Mouse (Mus musculus): ENCODE measurements around the gene Fgr. TPM values are rescaled to one million over a fixed set of nuclear protein-coding genes. Genes with fewer than 3 reads are reported as not detected.
A peak's percentile ranks its signal among the peaks of the same experiment; 100 is the strongest.

The Fgr gene
- polyA plus RNA-seq, 1 experiment from 2014 or later, result not detected

DNA sequence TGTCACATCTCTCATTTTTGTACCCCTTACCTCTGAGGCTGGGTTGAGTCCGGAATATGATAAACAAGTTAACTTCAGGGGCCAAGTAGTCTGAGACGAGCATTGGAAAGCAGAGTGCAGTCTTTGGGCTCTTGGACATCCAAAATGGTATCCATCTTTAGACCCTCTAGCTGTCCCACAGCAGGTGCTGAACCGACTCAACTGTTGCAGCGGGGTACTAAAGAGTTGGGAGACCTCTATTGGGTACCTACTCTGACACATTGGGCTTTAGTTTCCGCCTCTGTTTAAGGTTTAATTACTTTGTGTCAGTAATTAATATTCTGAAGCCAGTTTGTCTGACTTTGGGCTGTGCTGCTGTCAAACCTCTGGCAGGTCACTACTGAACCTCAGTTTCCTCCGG lies 63.9 kb downstream of the Fgr start:
- Histone ChIP-seq H3K4me2 (peak overlapping the region; percentile 100), H3K9me3 (replicated peaks) (no peaks in the 10 kb centered on the region), H3K4me1 (peaks cover 55% of the 10 kb centered on the region), H3K9ac (no peak overlapping the region), H3K27me3 (peaks cover 57% of the 10 kb centered on the region), H3K4me3 (peak overlapping the region; percentile 52; the same call in 1 of the 2 replicates), H3K27ac (no peak overlapping the region), H3K36me3 (ENCODE audit: poor library complexity, severe bottlenecking) (peaks cover 3% of the 10 kb centered on the region; the same call in 1 of the 2 replicates)
- ATAC-seq, result no peak
- 37% methylated on average over 6 of the region's 6 CpGs for WGBS

DNA sequence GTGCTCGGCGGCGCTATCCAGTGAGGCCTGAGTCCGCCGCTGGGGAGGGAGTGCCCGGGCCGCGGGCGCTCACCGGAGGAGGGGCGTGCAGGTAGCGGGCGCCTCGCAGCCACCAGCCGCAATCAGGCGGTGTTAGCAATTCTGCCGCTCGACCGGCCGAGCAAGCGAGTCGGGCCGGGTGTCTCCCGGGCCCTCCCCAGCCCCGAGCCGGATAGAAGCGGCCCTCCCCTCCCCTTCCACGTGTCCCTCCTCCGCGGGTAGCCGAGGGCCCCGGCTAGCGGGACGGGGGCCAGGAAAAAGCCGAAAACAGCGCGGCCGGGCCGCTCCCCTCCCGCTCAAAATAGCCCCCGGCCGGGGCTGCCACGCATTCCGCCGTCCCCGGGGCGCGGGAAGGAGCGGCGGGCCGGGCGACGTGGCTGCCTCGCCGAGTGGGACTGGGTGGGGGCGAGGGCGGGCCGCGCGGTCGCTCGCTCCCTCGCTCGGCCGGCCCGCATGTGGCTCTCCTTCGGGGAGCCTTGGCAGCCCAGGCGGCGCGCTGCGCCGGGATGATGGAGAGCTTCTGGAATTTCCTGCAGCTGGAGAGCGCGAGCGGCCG lies 64.7 kb downstream of the Fgr start:
- 2% methylated on average over 30 of the region's 76 CpGs for WGBS
- peaks cover 57% of the 10 kb centered on the region for H3K27me3 ChIP-seq
- peaks cover 3% of the 10 kb centered on the region; the same call in 1 of the 2 replicates for H3K36me3 ChIP-seq (ENCODE audit: poor library complexity, severe bottlenecking)
- H3K4me3 ChIP-seq, result peak overlapping the region; percentile 52
- peak; percentile 34; the same call in 1 of the 2 replicates for ATAC-seq
- H3K4me2 ChIP-seq, result peak overlapping the region; percentile 100
- H3K27ac ChIP-seq, result peak overlapping the region; percentile 40; the same call in 1 of the 2 replicates
- H3K9ac ChIP-seq, result peak overlapping the region; percentile 80
- peaks cover 63% of the 10 kb centered on the region for H3K4me1 ChIP-seq
- H3K9me3 ChIP-seq (replicated peaks), result no peaks in the 10 kb centered on the region

DNA sequence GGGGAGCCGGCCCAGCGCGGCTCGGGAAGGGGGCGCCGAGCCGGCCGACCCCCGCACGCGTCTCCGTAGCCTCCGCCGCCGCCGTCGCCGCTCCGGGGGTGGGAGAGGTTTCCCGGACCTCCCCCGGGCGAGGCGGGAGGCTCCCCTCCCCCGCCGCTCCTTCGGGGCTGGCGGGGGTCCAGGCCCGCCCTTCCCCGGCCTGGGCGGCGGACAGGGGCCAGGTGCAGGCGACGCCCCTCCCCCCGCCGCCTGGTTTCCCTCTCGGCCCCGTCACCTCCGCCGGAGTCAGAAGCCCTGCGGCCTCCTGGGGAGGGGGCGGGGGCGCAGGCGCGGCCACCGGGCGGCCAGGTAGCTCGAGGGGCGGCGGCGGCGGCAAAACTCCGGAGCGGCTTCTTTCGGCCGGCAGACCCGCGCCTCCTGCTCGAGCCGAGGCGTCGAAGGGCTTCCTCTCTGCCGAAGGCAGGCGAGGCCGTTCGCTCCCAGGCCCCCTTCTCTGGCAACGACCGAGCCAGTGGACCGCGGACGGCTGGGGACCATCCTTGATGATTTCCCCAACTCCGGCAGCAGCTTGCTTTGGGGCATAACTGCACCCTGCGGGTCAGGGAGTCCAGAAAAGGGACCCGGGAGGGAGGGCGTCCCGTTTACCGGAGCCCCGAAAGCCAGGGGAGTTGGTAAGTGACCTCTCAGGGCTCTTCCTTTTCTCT lies 65.4 kb downstream of the Fgr start:
- Histone ChIP-seq H3K27ac (peak overlapping the region; percentile 40; the same call in 1 of the 2 replicates), H3K9ac (peak overlapping the region; percentile 80), H3K4me2 (peak overlapping the region; percentile 100), H3K4me1 (peaks cover 70% of the 10 kb centered on the region), H3K27me3 (peaks cover 57% of the 10 kb centered on the region), H3K9me3 (replicated peaks) (no peaks in the 10 kb centered on the region), H3K4me3 (peak overlapping the region; percentile 52), H3K36me3 (ENCODE audit: poor library complexity, severe bottlenecking) (0 out of 2 replicates have a peak, but pooled peaks cover 3% of the 10 kb centered on the region)
- under 1% methylated on average over 36 of the region's 77 CpGs for WGBS
- ATAC-seq, result no peak; the same call in 1 of the 2 replicates

DNA sequence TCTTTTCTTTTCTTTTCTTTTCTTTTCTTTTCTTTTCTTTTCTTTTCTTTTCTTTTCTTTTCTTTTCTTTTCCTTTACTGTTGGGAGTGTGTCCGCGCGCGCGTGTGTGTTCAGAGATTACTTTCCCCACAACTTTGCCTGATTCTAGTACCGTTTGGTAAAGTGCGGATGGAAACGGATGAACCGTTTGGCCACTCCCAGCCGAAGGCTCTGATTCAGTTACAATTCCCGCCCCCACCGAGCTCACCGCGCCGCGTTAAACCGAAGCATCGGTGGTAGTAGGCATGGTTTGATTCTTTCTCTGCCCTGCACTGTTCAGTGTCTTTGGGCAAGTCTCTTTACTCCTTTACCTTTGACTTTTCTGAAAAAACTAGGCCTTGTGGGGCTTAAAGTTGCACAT lies 65.9 kb downstream of the Fgr start:
- H3K4me1 ChIP-seq, result peaks cover 75% of the 10 kb centered on the region
- 5% methylated on average over 18 of the region's 18 CpGs for WGBS

DNA sequence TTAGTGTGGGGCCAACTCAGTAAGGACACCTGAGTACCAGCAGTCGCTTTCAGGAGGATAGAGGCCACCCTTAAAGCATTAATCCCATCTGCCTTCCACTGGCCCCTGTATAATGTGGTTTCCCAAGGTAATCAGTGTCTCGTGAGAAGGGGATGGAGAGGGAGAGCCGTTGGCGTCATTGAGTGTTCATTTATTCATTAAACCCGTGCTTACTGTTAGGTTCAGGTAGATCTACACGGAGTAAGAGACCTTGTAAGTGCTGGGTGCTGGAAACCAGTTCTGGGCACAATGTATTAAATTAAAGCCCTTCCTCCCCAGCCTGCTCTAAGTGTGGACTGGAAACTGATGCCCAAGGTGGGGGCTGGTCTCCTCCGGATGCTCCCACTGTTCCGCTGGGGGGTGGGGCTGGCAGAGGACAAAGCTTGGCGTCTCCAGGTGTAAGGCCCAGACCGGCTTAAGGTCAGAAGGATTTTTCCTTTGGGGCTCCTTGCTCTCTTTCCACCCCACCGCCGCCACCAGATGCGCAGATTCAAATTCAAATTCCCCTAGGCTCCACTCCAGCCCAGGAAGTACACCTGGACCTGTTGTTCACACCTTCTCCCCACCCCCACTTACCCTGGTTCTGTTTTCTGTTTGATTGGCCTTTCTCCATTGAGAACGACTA lies 66.5 kb downstream of the Fgr start:
- no peak overlapping the region for H3K9ac ChIP-seq

More for the DNA sequence above, 65.9 kb downstream of the Fgr start:
- ATAC-seq, result no peak
- H3K9me3 ChIP-seq (replicated peaks), result no peaks in the 10 kb centered on the region
- no peak overlapping the region for H3K9ac ChIP-seq
- peak overlapping the region; percentile 52 for H3K4me3 ChIP-seq
- peak overlapping the region; percentile 100 for H3K4me2 ChIP-seq
- 0 out of 2 replicates have a peak, but pooled peaks cover 3% of the 10 kb centered on the region for H3K36me3 ChIP-seq (ENCODE audit: poor library complexity, severe bottlenecking)
- peaks cover 54% of the 10 kb centered on the region for H3K27me3 ChIP-seq
- no peak overlapping the region for H3K27ac ChIP-seq

DNA sequence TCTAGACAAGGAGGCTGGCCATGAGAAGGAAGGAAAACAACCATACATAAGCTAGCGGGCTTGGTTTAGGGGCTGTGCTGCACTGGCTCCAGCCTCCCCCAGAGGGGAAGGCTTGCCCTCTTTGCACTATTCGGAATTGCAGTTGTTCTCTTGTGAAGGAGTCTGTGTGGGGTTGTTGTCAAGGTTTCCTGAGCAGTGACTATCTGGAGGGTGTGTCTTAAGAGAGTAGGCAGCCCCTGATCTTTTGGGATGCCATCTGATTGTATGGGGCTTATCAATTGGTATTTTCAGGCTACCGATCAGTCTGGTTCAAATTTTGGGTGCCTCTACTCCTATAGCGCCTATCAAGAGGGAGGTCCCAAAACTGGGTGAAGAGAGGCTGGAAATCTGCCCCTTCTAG lies 68.3 kb downstream of the Fgr start:
- WGBS, result 37% methylated on average over 4 of the region's 4 CpGs
- H3K36me3 ChIP-seq (ENCODE audit: poor library complexity, severe bottlenecking), result 0 out of 2 replicates have a peak, but pooled peaks cover 1% of the 10 kb centered on the region
- peaks cover 39% of the 10 kb centered on the region for H3K27me3 ChIP-seq
- H3K4me1 ChIP-seq, result peaks cover 96% of the 10 kb centered on the region
- H3K4me2 ChIP-seq, result peak overlapping the region; percentile 55
- H3K9ac ChIP-seq, result peak overlapping the region; percentile 61
- peak overlapping the region; percentile 86 for H3K27ac ChIP-seq
- no peaks in the 10 kb centered on the region for H3K9me3 ChIP-seq (replicated peaks)
- 0 out of 2 replicates have a peak overlapping the region, but pooled peaks have one; percentile 24 for H3K4me3 ChIP-seq
- ATAC-seq, result no peak

More for the DNA sequence above, 66.5 kb downstream of the Fgr start:
- H3K4me1 ChIP-seq, result peaks cover 81% of the 10 kb centered on the region
- 34% methylated on average over 14 of the region's 14 CpGs for WGBS
- H3K4me2 ChIP-seq, result peak overlapping the region; percentile 100; the same call in 1 of the 2 replicates
- H3K36me3 ChIP-seq (ENCODE audit: poor library complexity, severe bottlenecking), result 0 out of 2 replicates have a peak, but pooled peaks cover 3% of the 10 kb centered on the region
- H3K27ac ChIP-seq, result no peak overlapping the region
- peak overlapping the region; percentile 52; the same call in 1 of the 2 replicates for H3K4me3 ChIP-seq
- H3K9me3 ChIP-seq (replicated peaks), result no peaks in the 10 kb centered on the region
- ATAC-seq, result no peak
- H3K27me3 ChIP-seq, result peaks cover 54% of the 10 kb centered on the region

DNA sequence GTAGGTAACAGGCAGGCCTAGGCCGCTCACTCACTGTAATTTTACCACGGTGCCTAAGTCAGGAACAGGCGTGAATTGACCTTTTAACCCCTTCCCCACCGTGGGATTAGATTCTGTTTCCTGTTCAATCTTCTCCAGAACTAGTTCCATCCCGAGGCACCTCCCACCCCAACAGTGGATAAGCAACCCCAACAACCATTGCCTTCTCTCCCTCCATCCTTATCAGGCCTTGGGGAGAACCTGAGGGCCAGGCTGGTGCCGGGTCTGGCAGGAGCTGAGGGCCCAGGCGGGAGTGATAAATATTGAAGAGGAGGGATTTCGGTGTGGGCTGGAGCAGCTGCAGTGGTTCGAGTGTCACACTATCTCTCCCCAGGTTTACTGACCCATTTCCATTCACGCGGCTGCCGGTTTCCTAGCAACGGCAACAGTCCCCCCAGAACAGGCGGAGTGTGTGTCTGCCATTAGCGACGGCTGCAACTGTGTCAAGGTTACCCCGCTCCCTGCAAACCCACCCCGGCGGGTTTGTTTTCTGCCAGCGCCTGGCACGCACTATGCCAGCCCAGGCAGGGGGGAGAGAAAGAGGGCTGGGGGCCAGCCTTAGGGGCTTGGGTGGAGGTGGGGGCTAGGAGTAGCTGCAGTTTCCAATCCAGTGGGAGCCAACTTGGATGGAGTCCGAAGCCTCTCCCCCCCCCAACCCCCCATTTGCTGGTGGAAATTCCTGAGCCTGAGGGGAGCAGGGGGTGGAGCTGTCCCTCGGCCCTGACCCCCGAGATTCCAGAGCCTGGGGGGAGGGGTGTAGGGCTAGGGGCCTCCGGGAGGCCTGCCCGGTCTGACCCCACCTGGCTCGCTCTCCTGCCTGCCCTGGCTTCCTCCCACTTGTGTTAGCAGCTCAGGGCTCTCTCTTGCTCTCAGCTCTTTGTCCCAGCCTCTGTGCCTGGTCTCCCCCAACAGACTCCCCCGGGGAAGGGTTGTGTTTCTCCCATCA lies 69.0 kb downstream of the Fgr start:
- Histone ChIP-seq H3K27ac (peak overlapping the region; percentile 86), H3K9me3 (replicated peaks) (no peaks in the 10 kb centered on the region), H3K36me3 (ENCODE audit: poor library complexity, severe bottlenecking) (no peaks in the 10 kb centered on the region), H3K4me2 (peak overlapping the region; percentile 55), H3K4me1 (peaks cover 96% of the 10 kb centered on the region), H3K9ac (peak overlapping the region; percentile 61), H3K27me3 (peaks cover 32% of the 10 kb centered on the region), H3K4me3 (peak overlapping the region; percentile 24)
- 6% methylated on average over 28 of the region's 28 CpGs for WGBS
- ATAC-seq, result peak; percentile 78

DNA sequence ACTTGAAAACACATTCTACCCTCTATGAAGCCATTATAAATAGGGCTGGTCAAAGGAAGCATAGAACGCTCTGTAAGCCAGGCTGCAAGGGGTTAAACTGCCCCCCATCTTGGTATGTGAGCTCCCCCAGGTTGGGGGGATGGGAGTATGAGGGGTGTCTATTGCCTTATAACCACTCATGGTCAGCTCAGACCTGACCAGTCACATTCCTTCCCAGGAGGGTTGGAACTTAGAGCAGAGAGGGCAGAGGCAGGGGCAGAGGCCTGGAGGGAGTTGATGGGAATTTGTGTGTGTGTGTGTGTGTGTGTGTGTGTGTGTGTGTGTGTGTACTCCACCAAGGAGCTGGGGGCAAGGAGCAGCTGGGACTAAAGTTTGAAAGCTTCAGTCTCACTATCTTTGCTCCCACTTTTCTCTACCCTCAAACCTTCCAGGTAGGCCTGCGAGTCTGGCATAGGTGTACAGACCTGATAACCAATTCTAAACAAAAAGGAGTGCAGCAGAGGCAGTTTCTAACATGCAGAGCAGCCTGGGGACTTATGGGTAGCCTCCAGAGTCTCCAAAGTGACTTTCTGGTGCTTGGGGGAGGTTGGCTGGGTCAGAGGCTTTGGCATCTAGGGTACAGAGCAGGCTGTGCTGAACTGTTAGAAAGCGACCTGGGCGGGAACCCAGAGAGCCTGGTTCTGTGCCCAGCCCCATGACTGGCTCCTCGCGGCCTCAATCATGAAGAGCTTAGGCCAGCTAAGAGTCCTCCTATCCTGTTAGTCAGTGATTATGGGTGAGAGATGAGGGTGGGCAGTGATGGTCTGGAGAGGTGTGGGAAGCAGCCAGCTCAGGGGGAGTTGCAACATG lies 70.1 kb downstream of the Fgr start:
- no peak for ATAC-seq
- Histone ChIP-seq H3K36me3 (ENCODE audit: poor library complexity, severe bottlenecking) (no peaks in the 10 kb centered on the region), H3K27ac (peak overlapping the region; percentile 86), H3K9ac (peak overlapping the region; percentile 61), H3K4me2 (peak overlapping the region; percentile 55), H3K4me1 (peaks cover 96% of the 10 kb centered on the region), H3K9me3 (replicated peaks) (no peaks in the 10 kb centered on the region), H3K27me3 (peaks cover 24% of the 10 kb centered on the region), H3K4me3 (no peak overlapping the region)
- 45% methylated on average over 6 of the region's 6 CpGs for WGBS

DNA sequence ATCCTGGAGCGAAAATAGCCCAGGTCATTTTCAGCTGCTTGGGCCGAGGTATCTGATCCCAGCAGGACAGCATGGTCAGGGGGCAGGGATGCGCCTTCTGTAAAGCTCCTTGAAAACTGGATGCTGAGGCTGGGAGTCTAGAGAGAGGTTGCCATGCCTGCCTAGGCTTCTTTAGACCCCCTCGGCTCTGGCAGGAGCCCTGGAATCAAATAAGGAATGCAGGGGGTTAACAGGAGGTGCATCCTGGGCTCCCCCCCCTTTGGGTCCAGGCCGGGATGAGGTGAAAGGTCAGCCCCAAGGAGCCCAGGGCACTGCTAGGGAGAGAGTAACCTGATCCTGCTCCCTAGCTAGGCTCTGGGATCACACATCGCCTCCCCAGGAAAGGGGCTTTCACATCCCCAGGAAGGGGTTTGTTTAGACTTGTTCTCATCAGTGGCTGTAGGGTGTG lies 70.8 kb downstream of the Fgr start:
- 26% methylated on average over 6 of the region's 6 CpGs for WGBS
- peak overlapping the region; percentile 11; the same call in 1 of the 2 replicates for H3K27ac ChIP-seq
- peak overlapping the region; percentile 37 for H3K9ac ChIP-seq

DNA sequence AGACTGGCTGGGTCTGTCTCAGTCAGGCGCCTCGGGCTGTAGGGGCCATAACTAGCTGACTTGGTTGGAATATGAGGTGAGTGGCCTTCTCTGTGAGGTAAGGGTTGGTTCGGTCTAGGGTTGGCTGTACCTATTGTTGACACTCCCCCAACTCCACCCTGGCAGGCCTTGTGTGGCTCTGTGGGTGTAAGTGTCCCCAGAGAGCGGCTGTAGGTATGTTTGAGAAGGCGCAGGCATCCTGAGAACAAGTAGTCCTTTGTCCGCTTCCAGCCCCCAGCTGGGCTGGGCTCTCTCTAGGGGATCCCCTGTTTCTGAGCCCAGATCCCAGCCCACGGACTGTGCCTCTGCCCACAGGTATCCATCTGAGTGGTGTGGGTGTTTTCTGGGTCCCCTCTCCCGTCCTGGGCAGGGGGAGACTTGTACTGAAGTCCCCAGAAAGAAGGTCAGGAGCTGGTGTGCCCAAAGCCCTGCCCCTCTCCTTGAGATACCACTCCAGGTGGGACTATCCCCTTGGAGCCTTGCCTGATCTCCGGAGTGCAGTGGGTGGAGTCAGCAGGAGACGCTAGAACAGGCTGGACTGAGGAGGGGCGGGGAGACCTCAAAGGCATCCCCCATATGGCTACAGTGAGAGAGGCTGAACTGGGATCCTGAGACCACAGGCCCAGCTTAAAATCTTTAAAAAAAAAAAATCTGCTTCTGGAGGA lies 72.0 kb downstream of the Fgr start:
- 37% methylated on average over 11 of the region's 11 CpGs for WGBS
- H3K9ac ChIP-seq, result peak overlapping the region; percentile 5; the same call in 1 of the 2 replicates

More for the DNA sequence above, 70.8 kb downstream of the Fgr start:
- Histone ChIP-seq H3K4me1 (peaks cover 96% of the 10 kb centered on the region), H3K4me3 (no peak overlapping the region), H3K4me2 (peak overlapping the region; percentile 6; the same call in 1 of the 2 replicates), H3K27me3 (peaks cover 20% of the 10 kb centered on the region), H3K36me3 (ENCODE audit: poor library complexity, severe bottlenecking) (no peaks in the 10 kb centered on the region), H3K9me3 (replicated peaks) (no peaks in the 10 kb centered on the region)
- ATAC-seq, result no peak

More for the DNA sequence above, 72.0 kb downstream of the Fgr start:
- Histone ChIP-seq H3K4me1 (peaks cover 97% of the 10 kb centered on the region), H3K4me3 (no peak overlapping the region), H3K36me3 (ENCODE audit: poor library complexity, severe bottlenecking) (no peaks in the 10 kb centered on the region), H3K9me3 (replicated peaks) (no peaks in the 10 kb centered on the region), H3K27me3 (peaks cover 8% of the 10 kb centered on the region), H3K4me2 (no peak overlapping the region), H3K27ac (peak overlapping the region; percentile 90)
- no peak for ATAC-seq

Data from forebrain, embryonic 13.5 days (tissue).